Comparison of ENCODE assay signal across 22 mouse cellular contexts in the genomic region with DNA sequence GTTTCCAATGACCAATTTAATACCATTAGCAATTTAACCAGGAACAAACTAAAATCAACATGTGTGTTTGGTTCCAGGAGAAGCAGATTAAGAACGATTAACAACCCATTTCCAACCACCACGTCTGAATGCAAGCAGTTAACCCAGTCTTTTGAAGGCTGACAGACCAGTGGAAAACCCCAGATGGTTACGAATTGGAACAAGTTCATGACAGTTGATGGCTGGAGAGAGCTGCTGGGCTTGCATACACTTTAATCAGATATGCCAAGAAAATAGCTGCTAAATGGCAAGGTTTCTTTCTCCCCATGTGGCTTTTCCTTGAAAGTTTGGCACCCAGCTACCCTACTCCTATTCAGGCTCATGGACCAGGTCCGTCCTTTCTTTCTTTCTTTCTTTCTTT. TPM values are rescaled to one million over a fixed set of nuclear protein-coding genes. Genes with fewer than 3 reads are reported as not detected.
A peak's percentile ranks its signal among the peaks of the same experiment; 100 is the strongest.
DNase-seq lines count a peak whose midpoint lies in the region; ATAC-seq and TF ChIP-seq lines count a peak whose summit lies in the region.
"Had no signal": no experiment of that assay in that cellular context is flagged by ENCODE, and none has a peak within 500 bp of the region (broad histone marks: within the 10 kb centered on the region; RNA-seq: fewer than 3 reads in every experiment).

No protein-coding gene starts in this region.

- H3K4me2 ChIP-seq in forebrain, embryonic 14.5 days (ENCODE audit: low read length): no peak overlapping the region
- H3K4me2 ChIP-seq in forebrain, embryonic 11.5 days (ENCODE audit: low read depth, low read length, severe bottlenecking): no peak overlapping the region
- H3K4me2 ChIP-seq in forebrain, postnatal 0 days (ENCODE audit: low read depth): no peak overlapping the region
- H3K4me2 ChIP-seq: embryonic facial prominence, embryonic 12.5 days; embryonic facial prominence, embryonic 15.5 days; heart, embryonic 11.5 days; hindbrain, embryonic 12.5 days; hindbrain, embryonic 15.5 days; intestine, embryonic 15.5 days had no signal

- DNase-seq in forebrain, embryonic 14.5 days (ENCODE audit: low spot score): peak; percentile 30
- no peak for DNase-seq in forebrain, embryonic 11.5 days (ENCODE audit: low spot score)
- DNase-seq in forebrain, postnatal 0 days: peak; percentile 58
- no peak for DNase-seq in forebrain, embryonic 10.5 days (ENCODE audit: extremely low spot score, low spot score)
- DNase-seq in hindlimb bud, embryonic 11.5 days (ENCODE audit: extremely low spot score, low read depth, low spot score): peak; percentile 1
- DNase-seq in left cerebral cortex, postnatal 10 days (ENCODE audit: extremely low spot score in 1 of 2, low spot score in 2 of 2): no peak
- DNase-seq: adrenal gland, adult 8-10 months; adrenal gland, postnatal 25 days; cerebellum, adult 18-20 months; cerebellum, adult 9-10 months; cerebellum, postnatal 14 days; gastrocnemius, adult 2 months; gastrocnemius, postnatal 14 days; heart, adult 11 months; kidney, adult 11 months; kidney, adult 8-10 months had no signal

- no peaks in the 10 kb centered on the region for H3K36me3 ChIP-seq in forebrain, embryonic 14.5 days (ENCODE audit: control insufficient read depth, insufficient read depth, low read length)
- H3K36me3 ChIP-seq in forebrain, embryonic 11.5 days (ENCODE audit: control insufficient read depth, insufficient read depth, low read length): no peaks in the 10 kb centered on the region
- H3K36me3 ChIP-seq in forebrain, postnatal 0 days (ENCODE audit: insufficient read depth): no peaks in the 10 kb centered on the region
- peaks cover 11% of the 10 kb centered on the region; the same call in 1 of the 2 replicates for H3K36me3 ChIP-seq in forebrain, embryonic 10.5 days (replicated peaks)
- H3K36me3 ChIP-seq: intestine, embryonic 15.5 days had no signal

- 67% methylated on average over 4 of the region's 4 CpGs for WGBS in forebrain, embryonic 14.5 days
- WGBS in forebrain, embryonic 11.5 days: 83% methylated on average over 4 of the region's 4 CpGs
- WGBS in forebrain, postnatal 0 days: 35% methylated on average over 4 of the region's 4 CpGs
- 82% methylated on average over 4 of the region's 4 CpGs for WGBS in forebrain, embryonic 10.5 days

- intact Hi-C loops in left cerebral cortex, postnatal 10 days (cut with DNase I): no loop called here

- no peak overlapping the region for H3K4me3 ChIP-seq in forebrain, embryonic 14.5 days (ENCODE audit: low read depth, low read length)
- no peak overlapping the region for H3K4me3 ChIP-seq in forebrain, embryonic 11.5 days (ENCODE audit: low read depth, low read length)
- no peak overlapping the region for H3K4me3 ChIP-seq in forebrain, postnatal 0 days (ENCODE audit: low read depth, low read length)
- no peak overlapping the region for H3K4me3 ChIP-seq in forebrain, embryonic 10.5 days
- H3K4me3 ChIP-seq: embryonic facial prominence, embryonic 12.5 days; embryonic facial prominence, embryonic 15.5 days; gastrocnemius, adult 2 months; hindbrain, embryonic 12.5 days; hindbrain, embryonic 15.5 days; intestine, embryonic 15.5 days had no signal

- ATAC-seq in forebrain, embryonic 14.5 days: no peak
- ATAC-seq in forebrain, embryonic 11.5 days (replicated peaks; ENCODE audit: low FRiP score): no peak
- ATAC-seq in forebrain, postnatal 0 days: peak; percentile 47; the same call in 1 of the 2 replicates
- ATAC-seq: intestine, embryonic 15.5 days had no signal

- H3K27me3 ChIP-seq in forebrain, embryonic 14.5 days (replicated peaks; ENCODE audit: control insufficient read depth, insufficient read depth, low read length): no peaks in the 10 kb centered on the region
- no peaks in the 10 kb centered on the region for H3K27me3 ChIP-seq in forebrain, embryonic 11.5 days (ENCODE audit: control insufficient read depth, insufficient read depth, low read length)
- no peaks in the 10 kb centered on the region for H3K27me3 ChIP-seq in forebrain, postnatal 0 days (ENCODE audit: insufficient read depth, low read length)
- no peaks in the 10 kb centered on the region for H3K27me3 ChIP-seq in forebrain, embryonic 10.5 days (ENCODE audit: poor library complexity, severe bottlenecking)
- H3K27me3 ChIP-seq: embryonic facial prominence, embryonic 12.5 days; embryonic facial prominence, embryonic 15.5 days; hindbrain, embryonic 12.5 days; hindbrain, embryonic 15.5 days; intestine, embryonic 15.5 days had no signal

- H3K4me1 ChIP-seq in forebrain, embryonic 14.5 days (ENCODE audit: control insufficient read depth, insufficient read depth, low read length): 0 out of 2 replicates have a peak, but pooled peaks cover 3% of the 10 kb centered on the region
- H3K4me1 ChIP-seq in forebrain, embryonic 11.5 days (replicated peaks; ENCODE audit: control insufficient read depth, insufficient read depth, low read length): no peaks in the 10 kb centered on the region
- no peaks in the 10 kb centered on the region for H3K4me1 ChIP-seq in forebrain, postnatal 0 days (ENCODE audit: insufficient read depth)
- H3K4me1 ChIP-seq in forebrain, embryonic 10.5 days: peaks cover 8% of the 10 kb centered on the region
- H3K4me1 ChIP-seq: hindbrain, embryonic 12.5 days; hindbrain, embryonic 15.5 days had no signal

- no peak overlapping the region for H3K27ac ChIP-seq in forebrain, embryonic 14.5 days (ENCODE audit: low read depth, low read length)
- H3K27ac ChIP-seq in forebrain, embryonic 11.5 days (ENCODE audit: low read depth, low read length): no peak overlapping the region
- no peak overlapping the region for H3K27ac ChIP-seq in forebrain, postnatal 0 days (ENCODE audit: low read depth, low read length)
- no peak overlapping the region for H3K27ac ChIP-seq in forebrain, embryonic 10.5 days
- H3K27ac ChIP-seq: embryonic facial prominence, embryonic 12.5 days; embryonic facial prominence, embryonic 15.5 days; gastrocnemius, adult 2 months; hindbrain, embryonic 12.5 days; hindbrain, embryonic 15.5 days; intestine, embryonic 15.5 days had no signal

- H3K9me3 ChIP-seq in forebrain, embryonic 14.5 days (replicated peaks; ENCODE audit: control insufficient read depth, low read length): peaks cover 4% of the 10 kb centered on the region; the same call in 1 of the 2 replicates
- no peaks in the 10 kb centered on the region for H3K9me3 ChIP-seq in forebrain, embryonic 11.5 days (ENCODE audit: control insufficient read depth, low read length)
- H3K9me3 ChIP-seq in forebrain, postnatal 0 days (ENCODE audit: low read length): peaks cover 4% of the 10 kb centered on the region; the same call in 1 of the 2 replicates
- peaks cover 5% of the 10 kb centered on the region; the same call in 1 of the 2 replicates for H3K9me3 ChIP-seq in forebrain, embryonic 10.5 days
- H3K9me3 ChIP-seq: embryonic facial prominence, embryonic 12.5 days; embryonic facial prominence, embryonic 15.5 days; hindbrain, embryonic 15.5 days; intestine, embryonic 15.5 days had no signal

- no peak overlapping the region for H3K9ac ChIP-seq in forebrain, embryonic 14.5 days (ENCODE audit: low read length)
- H3K9ac ChIP-seq in forebrain, embryonic 11.5 days (ENCODE audit: low read length): no peak overlapping the region
- no peak overlapping the region for H3K9ac ChIP-seq in forebrain, postnatal 0 days
- H3K9ac ChIP-seq: embryonic facial prominence, embryonic 12.5 days; embryonic facial prominence, embryonic 15.5 days; hindbrain, embryonic 12.5 days; hindbrain, embryonic 15.5 days; intestine, embryonic 15.5 days had no signal

- TF ChIP-seq CTCF in forebrain, postnatal 0 days (IDR thresholded peaks at IDR 0.05; ENCODE audit: low read depth): no peak

RNA-seq across cellular contexts. Expression of a gene that starts 55.8 kb away (rescaled TPM):
- polyA plus RNA-seq in forebrain, embryonic 14.5 days (2014; fragmentation: Nextera tagmentation; extraction: Ambion mirVana): 12.4 and 14.4 TPM in 2 replicates
- 17.2 and 20.6 TPM in 2 replicates for polyA plus RNA-seq in forebrain, embryonic 11.5 days (2014; fragmentation: Nextera tagmentation; extraction: Ambion mirVana)
- 9.2 and 15.4 TPM in 2 replicates for total RNA-seq in forebrain, postnatal 0 days (2014; rRNA removed)
- polyA plus RNA-seq in forebrain, postnatal 0 days (2015; fragmentation: Nextera tagmentation; extraction: Ambion mirVana): 17.2 and 35.8 TPM in 2 replicates
- 10.6 and 13.1 TPM in 2 replicates for polyA plus RNA-seq in forebrain, embryonic 10.5 days (2016; fragmentation: Nextera tagmentation; extraction: Ambion mirVana)
- total RNA-seq in left cerebral cortex, postnatal 10 days (2021): 10 to 100 TPM; 10.5 to 13.7 TPM

Comparison
In these comparisons a context has a peak if more than half of its experiments do, and no peak if none do; other contexts are left out.
1. DNase-seq: peak in forebrain, embryonic 14.5 days (single experiment), forebrain, postnatal 0 days (single experiment) and hindlimb bud, embryonic 11.5 days (single experiment); none in forebrain, embryonic 11.5 days (single experiment), forebrain, embryonic 10.5 days (single experiment) and left cerebral cortex, postnatal 10 days (0 of 2).